Mouse (Mus musculus) brain, embryonic 14.5 days (tissue): ENCODE measurements around the gene Irf2bp1.

Experiments used
- CTCF ChIP-seq: fragments of 200-500 bp; IDR thresholded peaks from 2 replicates; pipeline ENCODE4 v1.5.1; 2012; ENCODE audit warnings: inconsistent platforms, mild to moderate bottlenecking, moderate library complexity, borderline replicate concordance; ENCODE audit not compliant: insufficient read depth, insufficient read length; ENCODE audit errors: extremely low read depth
- POLR2A ChIP-seq: fragments of 200-500 bp; IDR thresholded peaks from 2 replicates; pipeline ENCODE4 v1.6.1; 2012; ENCODE audit warnings: mild to moderate bottlenecking, inconsistent platforms, borderline replicate concordance; ENCODE audit not compliant: poor library complexity, insufficient read depth, insufficient read length, severe bottlenecking; ENCODE audit errors: extremely low read depth

DNA sequence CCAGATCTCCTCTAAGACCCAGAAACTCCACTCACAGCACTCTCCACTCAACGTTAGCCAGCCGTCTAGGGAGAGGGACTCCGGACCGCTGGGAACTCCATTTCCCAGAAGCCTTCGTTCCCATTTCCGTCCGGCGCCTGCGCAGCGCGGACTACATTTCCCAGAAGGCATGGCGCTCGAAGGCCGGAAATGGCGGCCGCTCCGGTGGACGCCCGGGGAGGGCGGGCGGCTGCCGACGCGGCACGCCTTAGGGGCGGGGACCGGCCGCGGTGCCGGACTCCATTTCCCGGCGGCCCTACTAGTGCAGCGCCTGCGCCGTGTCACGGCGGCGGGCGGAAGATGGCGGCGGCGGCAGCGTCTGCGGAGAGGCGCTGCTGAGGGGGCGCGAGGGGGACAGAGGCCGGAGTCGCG, 20.3 kb downstream of the Irf2bp1 start, which contains the start of gene Sympk:
- TF ChIP-seq CTCF, result no peak
- peak; percentile 88 for TF ChIP-seq POLR2A
